Mouse (Mus musculus) limb, embryonic 15.5 days (tissue): Measurements from ENCODE around the gene Thoc5. TPM values are rescaled to one million over a fixed set of nuclear protein-coding genes. Genes with fewer than 3 reads are reported as not detected.

Experiments
- ATAC-seq: fragments of 200-750 bp; cut with Nextera tagmentation; 2 replicates; pipeline ENCODE4 v1.8.0; 2017; ENCODE audit warnings: low read depth, moderate TSS enrichment; ENCODE audit not compliant: insufficient number of reproducible peaks, low FRiP score, low TSS enrichment
- H3K27ac ChIP-seq: fragments of 300-500 bp; sonication (generic); 2 replicates; pipeline ENCODE4 v1.5.1; 2015; ENCODE audit warnings: moderate library complexity, mild to moderate bottlenecking, inconsistent platforms
- H3K27me3 ChIP-seq: fragments of 300-500 bp; sonication (generic); 2 replicates; pipeline ENCODE4 v1.6.1; 2015; ENCODE audit warnings: inconsistent platforms
- H3K36me3 ChIP-seq: fragments of 300-500 bp; sonication (generic); 2 replicates; pipeline ENCODE4 v1.6.1; 2015; ENCODE audit warnings: inconsistent platforms
- H3K4me1 ChIP-seq: fragments of 300-500 bp; sonication (generic); 2 replicates; pipeline ENCODE4 v1.6.1; 2015; ENCODE audit warnings: inconsistent platforms
- H3K4me2 ChIP-seq: fragments of 300-500 bp; sonication (generic); 2 replicates; pipeline ENCODE4 v1.6.1; 2015; ENCODE audit warnings: mild to moderate bottlenecking, inconsistent platforms
- H3K4me3 ChIP-seq: fragments of 300-500 bp; sonication (generic); 2 replicates; pipeline ENCODE4 v1.5.1; 2015; ENCODE audit warnings: mild to moderate bottlenecking, inconsistent platforms
- H3K9ac ChIP-seq: fragments of 300-500 bp; sonication (generic); 2 replicates; pipeline ENCODE4 v1.6.1; 2015; ENCODE audit warnings: inconsistent platforms
- H3K9me3 ChIP-seq: fragments of 300-500 bp; sonication (generic); 2 replicates; pipeline ENCODE4 v1.6.1; 2016; ENCODE audit warnings: inconsistent platforms
- WGBS: fragments of 180-500 bp; shearing (Covaris S2); methylation state at CpG from one replicate; pipeline ENCODE4 v1.1.7; 2015; 5-methylcytosine and 5-hydroxymethylcytosine counted together
- polyA plus RNA-seq: library from polyadenylated mRNA; unstranded; fragments of >200 nt; fragmentation: Nextera tagmentation; extraction: Ambion mirVana; gene quantifications from 2 replicates; pipeline ENCODE4 v1.2.1, GENCODE M21; 2015

The Thoc5 gene
- polyA plus RNA-seq: 28.8 and 29.9 TPM in 2 replicates

GRCm38 (mm10) chr11:4894848-4895816, at the start of gene Thoc5:
TSS of gene Thoc5 (plus strand) at chr11:4895320.
- WGBS: 3% methylated on average over 52 of the region's 52 CpGs
- H3K9ac ChIP-seq: peak within 1 kb of the TSS; percentile 84
- ATAC-seq: peak; percentile 74; the same call in 1 of the 2 replicates
- peak within 1 kb of the TSS; percentile 74 for H3K27ac ChIP-seq
- peak within 1 kb of the TSS; percentile 85 for H3K4me3 ChIP-seq
- H3K36me3 ChIP-seq: peaks cover 38% of the 10 kb centered on the region
- H3K4me1 ChIP-seq: peaks cover 5% of the 10 kb centered on the region
- H3K27me3 ChIP-seq: no peaks in the 10 kb centered on the region
- no peaks in the 10 kb centered on the region for H3K9me3 ChIP-seq
- peak within 1 kb of the TSS; percentile 85 for H3K4me2 ChIP-seq

GRCm38 (mm10) chr11:4848483-4849248, 46.5 kb upstream of the Thoc5 start:
- no peaks in the 10 kb centered on the region for H3K9me3 ChIP-seq
- H3K9ac ChIP-seq: peak overlapping the region; percentile 86
- peak overlapping the region; percentile 88 for H3K4me3 ChIP-seq
- no peaks in the 10 kb centered on the region for H3K27me3 ChIP-seq
- peak overlapping the region; percentile 79 for H3K27ac ChIP-seq
- WGBS: under 1% methylated on average over 49 of the region's 50 CpGs
- peaks cover 9% of the 10 kb centered on the region for H3K4me1 ChIP-seq
- ATAC-seq: peak; percentile 25; the same call in 1 of the 2 replicates
- H3K4me2 ChIP-seq: peak overlapping the region; percentile 69
- H3K36me3 ChIP-seq: no peaks in the 10 kb centered on the region

- Histone ChIP-seq H3K27me3 (no peaks in the 10 kb centered on the region), H3K27ac (peak within 1 kb of the TSS; percentile 79), H3K4me2 (peak within 1 kb of the TSS; percentile 69), H3K9me3 (no peaks in the 10 kb centered on the region), H3K4me1 (peaks cover 9% of the 10 kb centered on the region), H3K36me3 (no peaks in the 10 kb centered on the region), H3K9ac (peak within 1 kb of the TSS; percentile 86), H3K4me3 (peak within 1 kb of the TSS; percentile 88)
- peak; percentile 100 for ATAC-seq
- under 1% methylated on average over 60 of the region's 60 CpGs for WGBS
Observed at GRCm38 (mm10) chr11:4849258-4849943, 45.7 kb upstream of the Thoc5 start, which contains the start of gene Nf2. TSS of gene Nf2 (minus strand) at chr11:4849536.

GRCm38 (mm10) chr11:4850404-4850803, 44.7 kb upstream of the Thoc5 start:
- no peak overlapping the region for H3K9ac ChIP-seq
- no peaks in the 10 kb centered on the region for H3K36me3 ChIP-seq
- H3K27me3 ChIP-seq: no peaks in the 10 kb centered on the region
- no peak for ATAC-seq
- H3K9me3 ChIP-seq: no peaks in the 10 kb centered on the region
- no peak overlapping the region for H3K27ac ChIP-seq
- 86% methylated on average over 2 of the region's 2 CpGs for WGBS
- peaks cover 9% of the 10 kb centered on the region for H3K4me1 ChIP-seq
- H3K4me3 ChIP-seq: no peak overlapping the region
- no peak overlapping the region for H3K4me2 ChIP-seq

- Histone ChIP-seq H3K9ac (no peak overlapping the region), H3K4me2 (no peak overlapping the region), H3K27ac (no peak overlapping the region), H3K4me3 (no peak overlapping the region), H3K27me3 (no peaks in the 10 kb centered on the region), H3K4me1 (peaks cover 4% of the 10 kb centered on the region), H3K9me3 (no peaks in the 10 kb centered on the region), H3K36me3 (no peaks in the 10 kb centered on the region)
- ATAC-seq: no peak
Observed at GRCm38 (mm10) chr11:4853021-4853420, 42.1 kb upstream of the Thoc5 start.

- Histone ChIP-seq H3K36me3 (no peaks in the 10 kb centered on the region), H3K4me1 (no peaks in the 10 kb centered on the region), H3K9me3 (no peaks in the 10 kb centered on the region), H3K4me3 (no peak overlapping the region), H3K9ac (no peak overlapping the region), H3K27ac (no peak overlapping the region), H3K27me3 (no peaks in the 10 kb centered on the region), H3K4me2 (no peak overlapping the region)
- 94% methylated on average over 5 of the region's 5 CpGs for WGBS
- no peak for ATAC-seq
Observed at GRCm38 (mm10) chr11:4854181-4854580, 40.9 kb upstream of the Thoc5 start.

GRCm38 (mm10) chr11:4858416-4858815, 36.7 kb upstream of the Thoc5 start:
- no peaks in the 10 kb centered on the region for H3K9me3 ChIP-seq
- H3K4me2 ChIP-seq: no peak overlapping the region
- H3K27ac ChIP-seq: no peak overlapping the region
- H3K36me3 ChIP-seq: no peaks in the 10 kb centered on the region
- H3K9ac ChIP-seq: no peak overlapping the region
- H3K27me3 ChIP-seq: no peaks in the 10 kb centered on the region
- no peak overlapping the region for H3K4me3 ChIP-seq
- H3K4me1 ChIP-seq: peaks cover 15% of the 10 kb centered on the region
- ATAC-seq: no peak
- whole genome bisulfite sequencing: 48% methylated on average over 2 of the region's 2 CpGs

- no peaks in the 10 kb centered on the region for H3K36me3 ChIP-seq
- H3K4me2 ChIP-seq: no peak overlapping the region
- H3K27me3 ChIP-seq: no peaks in the 10 kb centered on the region
- 35% methylated on average over 1 of the region's 1 CpGs for WGBS
- H3K9me3 ChIP-seq: no peaks in the 10 kb centered on the region
- H3K9ac ChIP-seq: no peak overlapping the region
- peaks cover 15% of the 10 kb centered on the region for H3K4me1 ChIP-seq
- ATAC-seq: no peak
- H3K4me3 ChIP-seq: no peak overlapping the region
- H3K27ac ChIP-seq: no peak overlapping the region
Observed at GRCm38 (mm10) chr11:4860986-4861385, 34.1 kb upstream of the Thoc5 start.

GRCm38 (mm10) chr11:4861816-4862604, 33.1 kb upstream of the Thoc5 start:
- Histone ChIP-seq H3K27ac (peak overlapping the region; percentile 33; the same call in 1 of the 2 replicates), H3K36me3 (no peaks in the 10 kb centered on the region), H3K4me2 (0 out of 2 replicates have a peak overlapping the region, but pooled peaks have one; percentile 7), H3K4me1 (peaks cover 15% of the 10 kb centered on the region), H3K4me3 (no peak overlapping the region), H3K9ac (no peak overlapping the region), H3K9me3 (no peaks in the 10 kb centered on the region), H3K27me3 (no peaks in the 10 kb centered on the region)
- no peak for ATAC-seq
- WGBS: 15% methylated on average over 11 of the region's 11 CpGs

- Histone ChIP-seq H3K9me3 (no peaks in the 10 kb centered on the region), H3K36me3 (no peaks in the 10 kb centered on the region), H3K27ac (no peak overlapping the region; the same call in 1 of the 2 replicates), H3K4me1 (peaks cover 15% of the 10 kb centered on the region), H3K4me3 (no peak overlapping the region), H3K9ac (no peak overlapping the region), H3K27me3 (no peaks in the 10 kb centered on the region), H3K4me2 (no peak overlapping the region)
- no peak for ATAC-seq
- 90% methylated on average over 1 of the region's 1 CpGs for WGBS
Observed at GRCm38 (mm10) chr11:4862730-4863129, 32.4 kb upstream of the Thoc5 start.
